Mouse (Mus musculus) thymus, postnatal 0 days (tissue): ENCODE data around the gene Slc10a7. TPM values are rescaled to one million over a fixed set of nuclear protein-coding genes. Genes with fewer than 3 reads are reported as not detected.
"Not testable (repeated sequence)": the region's sequence is repeated elsewhere in the genome, so short reads cannot be mapped to it uniquely, and the experiment has no call there.

Source experiments
- DNase-seq: peaks from one replicate; pipeline ENCODE4 v3.0.0-alpha.2; 2015; ENCODE audit warnings: low spot score
- polyA plus RNA-seq: library from polyadenylated mRNA; unstranded; fragments of >200 nt; fragmentation: Nextera tagmentation; extraction: Ambion mirVana; gene quantifications from 2 replicates; pipeline ENCODE4 v1.2.1, GENCODE M21; 2015

Gene Slc10a7
- polyA plus RNA-seq, 1 experiment from 2014 or later: 13.7 TPM

DNA sequence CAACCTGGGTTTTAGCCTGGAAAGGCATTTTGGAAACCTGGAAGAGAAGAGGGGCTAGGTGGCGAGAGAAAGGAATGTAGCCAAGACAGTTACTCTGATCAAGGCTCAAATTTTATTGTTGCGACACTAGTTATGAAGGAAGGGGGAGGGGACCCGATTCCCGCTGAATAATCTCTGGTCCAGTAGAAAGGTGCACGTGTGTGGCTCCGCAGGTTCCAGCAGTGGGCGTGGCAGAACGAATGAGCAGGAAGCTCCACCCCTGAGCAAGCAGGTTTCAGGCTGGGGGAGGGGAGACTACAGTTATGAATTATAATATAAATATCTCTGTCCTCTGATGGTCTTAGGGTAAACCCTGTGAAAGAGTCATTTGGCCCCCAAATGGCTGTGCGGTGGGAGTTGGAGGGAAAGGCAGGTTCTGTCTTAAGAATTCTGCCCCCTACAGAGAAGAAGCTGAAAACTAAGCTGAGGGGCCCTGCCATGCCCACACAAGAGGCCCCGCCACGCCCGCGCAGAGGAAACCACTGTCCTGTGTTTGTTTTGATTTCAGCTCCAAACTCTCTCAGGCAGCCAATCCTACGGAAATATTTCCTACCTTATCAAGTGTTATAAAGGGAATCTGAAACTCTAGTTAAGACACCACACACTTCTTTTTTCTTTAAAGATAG is 36.1 kb downstream of the Slc10a7 start:
- DNase-seq: not testable (repeated sequence)

DNA sequence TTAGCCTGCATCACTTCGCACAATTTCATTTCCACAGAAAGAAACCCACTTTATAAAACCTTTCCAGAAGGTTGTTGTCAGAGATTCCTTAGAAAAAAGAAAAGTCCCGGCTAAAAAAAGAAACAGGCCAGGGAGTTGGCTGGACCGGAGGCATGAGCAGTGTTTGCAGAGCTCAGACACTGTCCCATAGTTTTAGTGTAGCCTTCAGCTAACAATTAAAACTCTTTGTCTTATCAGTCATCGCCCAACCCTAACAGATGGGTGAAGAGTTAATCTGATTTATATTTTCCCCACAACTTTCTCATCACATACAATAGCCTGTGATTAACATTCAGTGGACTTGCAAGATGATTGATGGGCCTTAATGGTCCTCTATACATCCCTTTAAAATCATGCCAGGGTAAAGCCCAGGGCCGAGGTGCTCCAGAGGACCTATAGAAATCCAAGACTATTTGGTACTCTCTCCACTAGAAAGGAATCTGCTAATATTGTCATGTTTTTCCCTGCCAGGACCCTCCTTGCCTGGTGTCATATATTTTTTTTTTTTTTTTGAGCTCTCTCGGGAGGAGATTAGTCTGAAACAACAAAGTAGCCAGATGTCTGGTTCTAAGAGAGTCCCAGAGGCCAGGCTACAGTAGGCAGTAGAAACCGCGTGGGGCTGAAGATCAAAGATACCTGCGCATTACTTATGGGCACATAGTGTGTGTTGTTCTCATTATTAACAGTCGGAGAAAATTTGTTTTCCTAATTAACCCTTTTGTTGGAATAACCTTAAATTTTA is 41.0 kb downstream of the Slc10a7 start:
- DNase-seq: no peak

DNA sequence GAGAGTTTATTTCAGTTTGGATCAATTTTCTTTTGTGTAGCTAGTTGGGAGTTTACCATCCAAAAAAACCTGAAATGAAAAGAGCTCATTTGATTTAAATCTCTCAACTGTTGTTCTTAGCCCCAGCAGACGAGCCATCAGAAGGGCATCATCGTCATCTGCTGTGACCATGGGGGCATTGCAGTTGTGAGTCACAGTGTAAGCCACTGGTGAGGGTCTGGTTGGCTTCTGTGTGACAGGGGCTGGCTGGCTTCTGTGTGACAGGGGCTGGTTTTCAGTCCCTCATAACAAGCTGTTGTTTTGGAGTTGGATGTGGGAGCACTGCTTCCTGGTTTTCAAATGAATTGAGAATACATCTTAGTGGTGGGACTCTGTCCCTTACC is 41.6 kb downstream of the Slc10a7 start:
- DNase-seq: no peak

DNA sequence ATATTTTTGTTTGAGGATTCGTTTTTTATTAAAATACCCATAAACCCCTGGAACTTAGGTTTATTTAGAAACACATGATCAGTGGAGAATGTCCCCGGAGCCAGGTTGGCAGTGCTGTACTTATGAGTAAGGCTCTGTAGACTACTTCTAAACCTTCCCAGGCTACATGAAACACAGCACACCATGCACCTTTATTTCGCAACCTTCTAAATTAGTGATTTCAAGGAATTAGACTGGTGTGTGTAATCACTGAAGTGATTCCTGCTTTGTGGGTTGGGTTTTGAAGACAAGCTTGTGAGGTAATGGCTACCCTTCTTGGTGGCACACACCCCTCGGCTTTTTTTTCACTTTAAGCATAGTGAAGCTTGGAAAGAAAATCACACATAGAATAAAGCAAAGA is 46.7 kb downstream of the Slc10a7 start:
- no peak for DNase-seq

DNA sequence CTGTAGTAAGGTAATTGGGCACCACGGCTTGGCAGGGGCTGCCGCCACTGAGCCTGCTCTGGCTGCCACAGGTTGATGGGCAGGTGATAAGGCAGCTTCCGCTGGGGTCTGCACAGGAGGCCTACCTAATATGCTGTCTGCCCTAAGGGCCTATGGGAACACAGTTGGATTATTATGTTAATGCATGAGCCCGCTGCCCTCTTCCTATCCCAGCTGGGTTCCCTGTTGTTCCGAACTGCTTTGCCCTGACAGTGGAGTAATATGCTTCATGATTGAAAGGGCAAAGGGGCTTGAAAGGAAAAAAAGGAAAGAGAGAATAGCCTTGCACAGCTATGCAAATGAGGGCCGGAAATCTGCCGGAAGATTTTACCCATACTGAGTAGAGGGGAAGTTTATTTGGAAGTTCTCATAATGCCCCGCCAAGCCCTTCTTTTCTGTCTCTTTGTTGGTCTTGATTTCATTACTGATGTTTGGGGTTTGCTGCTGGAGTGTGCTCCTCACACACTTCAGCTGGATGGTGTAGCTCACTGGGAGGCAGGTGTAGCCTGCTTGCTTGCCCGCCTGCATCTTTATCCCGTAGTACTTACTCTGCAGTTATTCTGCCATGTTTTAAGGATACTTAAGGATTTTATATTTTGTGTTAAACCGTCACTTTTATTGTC is 47.8 kb downstream of the Slc10a7 start:
- DNase-seq: no peak

DNA sequence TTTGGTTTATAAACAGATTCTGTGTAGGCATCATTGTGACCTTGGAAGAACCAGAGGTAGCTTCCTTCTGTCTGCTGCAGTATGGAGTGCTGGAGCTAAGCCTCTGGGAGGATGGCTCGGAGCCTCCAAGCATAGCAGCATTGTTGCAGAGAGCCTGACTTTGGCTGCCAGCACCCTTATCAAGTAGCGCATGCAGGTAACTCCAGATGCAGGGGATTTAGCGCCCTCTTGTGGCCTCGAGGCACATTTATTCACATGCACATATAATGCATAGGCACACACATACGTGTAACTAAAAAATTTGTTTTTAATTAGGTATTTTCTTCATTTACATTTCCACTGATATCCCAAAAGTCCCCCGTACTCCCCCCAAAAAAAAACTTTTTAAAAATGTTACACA is 52.5 kb downstream of the Slc10a7 start:
- peak; percentile 4 for DNase-seq

DNA sequence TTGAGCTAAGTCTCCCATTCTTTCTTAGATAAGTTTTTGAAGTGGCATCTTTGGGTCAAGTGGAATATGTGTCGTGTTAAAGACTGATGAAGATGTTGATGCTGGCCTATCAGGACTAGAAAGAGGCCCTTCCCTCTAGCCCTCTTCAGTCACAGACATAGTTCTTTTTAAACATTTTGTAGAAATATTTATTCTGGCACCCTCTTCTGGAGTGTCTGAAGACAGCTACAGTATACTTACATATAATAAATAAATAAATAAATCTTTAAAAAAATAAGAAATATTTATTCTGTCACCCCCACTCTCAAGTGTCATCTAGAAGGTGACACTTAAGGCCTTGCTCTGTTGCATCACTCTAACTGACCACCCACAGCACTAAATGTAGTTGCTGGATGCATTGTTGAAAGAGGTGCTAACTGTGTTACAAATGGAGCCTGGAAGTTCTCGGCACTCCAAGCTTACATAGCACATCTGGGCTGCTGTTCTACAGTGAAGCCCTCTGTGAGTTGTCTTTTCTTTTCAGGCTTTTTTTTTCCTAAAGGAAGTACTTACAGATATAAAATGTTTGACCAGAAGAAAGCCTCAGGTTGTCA is 54.4 kb downstream of the Slc10a7 start:
- DNase-seq: no peak

DNA sequence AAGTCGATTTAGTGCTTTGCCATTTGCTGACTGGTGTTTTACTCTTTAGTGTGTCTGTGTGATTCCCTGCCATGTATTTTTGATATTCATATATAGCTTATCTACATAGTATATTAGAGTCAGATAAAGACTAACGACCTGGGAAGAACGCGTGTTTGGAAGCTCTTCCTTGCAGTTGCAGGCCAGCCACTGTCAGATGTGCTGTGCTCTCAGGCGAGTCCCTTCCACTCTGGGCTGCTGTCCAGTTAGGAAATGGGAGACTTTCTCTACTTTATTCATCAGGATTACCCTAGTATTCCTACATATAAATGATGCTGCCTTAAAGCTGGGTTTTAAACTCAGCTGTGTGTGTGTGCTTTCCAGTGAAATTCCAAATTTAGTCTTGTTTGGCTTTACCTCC is 55.1 kb downstream of the Slc10a7 start:
- DNase-seq: no peak

DNA sequence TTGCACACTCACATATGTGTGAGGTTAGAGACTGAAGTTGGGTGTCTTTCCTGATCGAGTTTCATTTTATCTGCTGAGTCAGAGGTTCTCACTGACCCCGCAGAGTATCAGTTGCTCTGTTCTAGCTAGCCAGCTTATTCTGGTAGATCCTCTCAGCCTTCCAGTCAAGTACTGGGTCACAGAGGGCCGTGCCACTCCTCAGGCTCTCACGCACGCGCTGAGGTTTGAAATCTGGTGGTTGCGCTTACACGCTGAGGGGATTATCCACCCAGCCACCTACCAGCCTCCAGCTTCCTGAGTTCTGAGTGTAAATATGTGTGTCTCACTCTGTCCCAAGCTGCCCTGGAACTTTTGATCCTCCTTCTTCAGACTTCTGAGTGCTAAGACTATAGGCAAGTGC is 59.0 kb downstream of the Slc10a7 start:
- no peak for DNase-seq

DNA sequence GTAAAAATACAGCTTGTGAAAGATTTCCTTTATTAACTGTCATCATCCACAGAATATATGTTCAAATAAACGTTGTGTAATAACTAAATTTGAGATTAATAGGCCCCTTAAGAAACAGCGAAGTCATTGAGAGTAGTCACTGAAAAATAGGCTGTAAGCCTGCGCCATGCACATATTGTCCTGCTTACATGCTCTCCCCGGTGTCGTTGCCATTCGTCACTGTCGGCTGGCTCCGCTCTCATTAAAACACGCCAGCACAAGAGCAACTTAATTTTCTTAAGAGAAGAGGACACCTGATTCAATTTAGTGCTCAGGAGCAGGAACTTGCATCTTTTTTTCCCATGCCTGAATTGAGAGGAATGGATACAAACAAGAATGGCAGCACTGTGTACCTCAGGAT is 62.4 kb downstream of the Slc10a7 start:
- no peak for DNase-seq

DNA sequence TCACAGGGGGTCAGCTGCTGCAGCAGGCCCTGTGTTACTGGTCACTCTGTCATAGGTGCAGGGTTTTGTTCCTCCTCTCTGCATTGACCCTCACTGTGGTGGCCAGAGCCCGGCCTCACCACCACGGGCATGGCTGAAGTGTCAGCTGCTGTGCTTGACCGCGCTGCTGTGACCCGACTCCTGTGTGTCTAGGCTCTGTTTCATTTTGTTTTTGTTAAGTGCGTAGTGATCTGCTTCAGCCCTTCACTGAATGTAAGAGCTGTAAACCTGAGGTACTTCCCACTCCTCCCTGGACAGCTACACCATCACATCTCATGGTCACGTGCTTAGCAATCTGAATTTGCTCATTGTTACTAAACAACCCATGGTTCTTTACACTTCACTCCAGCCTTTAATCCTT is 65.1 kb downstream of the Slc10a7 start:
- DNase-seq: no peak

DNA sequence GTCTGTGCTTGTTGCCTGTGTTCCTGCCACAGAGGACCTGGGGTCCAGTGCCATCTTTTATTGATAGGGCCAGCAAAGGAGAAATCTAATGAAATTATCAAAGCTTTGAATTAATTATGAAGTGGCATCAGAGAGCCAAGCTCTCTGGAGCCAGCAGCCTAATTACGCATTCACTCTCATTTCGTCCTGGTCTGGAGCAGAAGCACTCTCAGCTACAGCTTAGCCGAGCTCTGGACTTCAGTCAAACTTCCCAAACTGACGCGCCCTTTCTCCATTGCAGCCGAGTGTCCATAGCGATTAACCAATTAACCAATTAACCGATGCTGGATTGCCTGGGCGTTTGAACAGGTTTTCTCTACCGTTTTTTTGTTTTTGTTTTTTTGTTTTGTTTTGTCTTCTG is 68.4 kb downstream of the Slc10a7 start:
- DNase-seq: no peak

DNA sequence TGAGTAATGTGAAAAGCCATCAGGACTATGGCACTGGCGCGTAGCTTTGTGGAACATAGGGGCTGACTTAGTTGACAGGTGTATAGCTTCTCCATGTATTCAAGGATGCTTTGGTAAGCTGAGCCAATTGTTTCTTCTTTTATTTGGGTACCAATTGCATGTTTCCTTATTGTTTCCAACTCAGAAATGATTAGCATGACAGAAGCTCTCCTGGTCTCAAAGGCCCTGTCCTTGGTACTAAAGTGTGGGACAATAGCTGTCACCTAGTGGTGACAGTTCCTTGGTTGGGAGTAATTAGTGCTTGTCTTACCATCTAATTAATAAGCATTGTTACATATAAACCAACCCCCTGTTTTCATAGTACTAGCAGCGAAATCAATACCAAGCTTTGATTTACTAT is 68.9 kb downstream of the Slc10a7 start:
- no peak for DNase-seq

DNA sequence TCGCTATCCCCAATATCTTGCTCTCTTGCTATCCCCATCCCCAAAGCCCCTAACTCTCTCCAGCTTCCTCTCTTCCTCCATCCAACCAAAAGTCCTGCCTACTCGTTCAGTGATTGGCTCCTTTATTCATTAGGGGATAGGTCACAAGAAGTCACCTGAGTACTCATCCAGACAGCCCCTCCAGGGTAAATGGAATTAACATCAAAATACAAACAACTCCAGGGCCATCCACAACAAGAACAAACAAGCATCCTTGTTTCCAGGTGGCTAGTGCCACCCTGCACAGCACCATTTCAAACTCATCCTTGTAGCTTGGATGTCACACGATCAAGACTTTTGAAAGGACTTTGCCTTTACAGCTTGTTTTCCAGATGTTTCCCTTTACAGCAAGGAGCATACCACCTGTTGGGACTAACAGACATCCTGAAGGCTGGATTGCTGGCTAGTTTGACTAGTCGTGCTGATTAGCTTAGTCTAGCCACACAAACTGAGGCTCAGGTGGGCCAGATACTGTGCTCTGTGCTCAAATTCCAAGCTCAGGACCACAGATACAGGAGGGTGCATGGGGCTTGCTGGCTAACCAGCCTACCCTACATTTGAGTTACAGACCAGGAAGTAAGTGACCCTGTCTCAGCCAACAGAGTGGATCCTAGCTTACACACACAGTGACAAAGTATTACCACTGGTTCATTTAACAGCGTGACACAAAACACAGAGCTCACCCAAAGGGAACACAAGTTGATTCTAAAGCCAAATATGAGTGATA is 75.0 kb downstream of the Slc10a7 start:
- DNase-seq: no peak

DNA sequence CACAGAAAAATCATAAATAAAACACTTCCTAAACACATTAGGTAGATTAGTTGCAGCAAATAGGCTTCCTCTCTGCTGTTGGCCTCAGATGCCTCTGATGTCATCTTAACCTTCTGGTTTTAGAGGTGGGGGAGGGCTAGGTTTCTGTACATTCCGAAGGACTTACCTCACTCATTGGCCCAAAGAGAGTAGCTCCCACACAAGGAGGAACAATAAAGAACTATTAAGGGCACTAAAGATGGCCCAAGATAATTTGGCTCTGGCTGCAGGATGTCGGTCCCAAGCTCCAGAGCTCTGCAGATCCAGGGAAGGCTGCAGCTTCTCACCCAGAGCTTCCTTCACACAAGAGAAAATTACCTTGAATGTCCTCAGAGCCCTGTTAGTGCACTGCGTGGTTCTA is 75.7 kb downstream of the Slc10a7 start:
- DNase-seq: no peak

DNA sequence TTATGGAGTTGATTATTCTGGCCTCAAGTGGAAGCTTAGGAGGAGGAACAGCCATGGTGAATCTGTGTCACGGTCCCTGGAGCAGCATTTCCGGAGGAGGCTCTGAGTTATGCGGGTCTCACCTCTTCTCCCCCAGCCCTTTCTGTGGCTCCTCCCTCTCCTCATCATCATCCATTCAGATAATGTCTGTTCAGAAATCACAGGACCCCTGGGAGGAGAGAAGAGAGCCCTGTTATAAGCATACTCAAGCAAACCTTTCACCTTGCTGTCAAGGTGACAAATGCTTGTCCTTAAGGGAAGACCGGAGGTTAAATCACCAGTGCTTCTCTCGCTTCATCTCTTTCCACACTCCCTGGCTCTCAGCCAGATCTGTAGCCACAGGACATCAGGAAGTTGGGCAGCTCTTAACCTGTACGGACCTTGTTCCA is 86.3 kb downstream of the Slc10a7 start:
- DNase-seq: no peak

DNA sequence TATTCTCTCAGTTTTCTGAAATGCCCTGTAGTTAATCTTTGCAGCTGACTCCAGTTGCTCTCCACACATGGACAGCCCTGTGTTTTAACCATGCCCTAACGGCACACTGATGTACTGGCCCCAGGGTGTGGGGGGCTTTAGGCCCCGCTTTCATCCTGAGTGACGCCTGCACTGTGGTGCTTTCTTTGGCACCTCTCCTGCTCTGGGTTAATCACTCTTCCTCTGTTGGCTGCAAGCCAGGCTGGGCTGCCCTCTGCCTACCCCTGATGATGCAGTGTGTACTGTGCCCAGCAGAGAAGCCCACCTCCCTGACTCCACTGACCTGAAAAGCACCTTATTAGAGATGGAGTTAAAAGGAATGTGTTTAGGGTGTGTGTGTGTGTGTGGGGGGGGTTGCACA is 89.1 kb downstream of the Slc10a7 start:
- no peak for DNase-seq

DNA sequence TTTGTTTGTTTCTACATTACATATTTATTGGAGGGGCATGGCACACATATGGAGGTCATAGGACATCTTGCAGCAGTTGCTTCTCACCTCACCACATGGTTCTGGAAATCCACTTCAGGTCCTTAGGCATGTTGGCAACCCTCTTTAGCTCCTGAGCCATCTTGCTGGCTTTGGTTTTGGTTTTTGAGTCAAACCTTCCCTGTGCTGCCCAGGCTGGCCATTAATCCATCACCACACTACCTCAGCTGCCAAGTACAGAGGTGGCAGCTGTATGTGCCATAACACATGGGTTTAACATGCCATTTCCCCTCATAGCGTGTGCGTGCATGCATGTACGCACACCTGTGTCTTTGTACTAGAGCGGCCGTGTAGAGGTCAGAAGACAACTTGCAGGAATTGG is 93.9 kb downstream of the Slc10a7 start:
- no peak for DNase-seq

DNA sequence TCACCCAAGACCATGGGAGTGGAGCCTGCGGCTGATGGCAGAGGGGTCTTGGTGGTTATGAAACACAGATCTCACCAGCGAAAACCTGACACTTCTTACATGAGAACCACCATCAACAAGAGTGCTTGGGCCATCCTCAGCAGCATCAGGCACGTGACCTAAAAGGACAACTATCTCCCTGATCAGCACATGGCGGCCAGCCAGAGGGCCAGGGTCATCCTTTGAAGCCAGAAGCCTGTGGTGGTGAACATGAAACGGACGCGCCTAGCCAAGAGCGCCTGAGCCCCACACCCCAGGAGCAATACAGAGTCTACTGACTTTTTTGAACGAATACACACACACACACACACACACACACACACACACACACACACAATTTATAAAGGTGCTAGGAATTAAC is 95.3 kb downstream of the Slc10a7 start:
- DNase-seq: no peak

DNA sequence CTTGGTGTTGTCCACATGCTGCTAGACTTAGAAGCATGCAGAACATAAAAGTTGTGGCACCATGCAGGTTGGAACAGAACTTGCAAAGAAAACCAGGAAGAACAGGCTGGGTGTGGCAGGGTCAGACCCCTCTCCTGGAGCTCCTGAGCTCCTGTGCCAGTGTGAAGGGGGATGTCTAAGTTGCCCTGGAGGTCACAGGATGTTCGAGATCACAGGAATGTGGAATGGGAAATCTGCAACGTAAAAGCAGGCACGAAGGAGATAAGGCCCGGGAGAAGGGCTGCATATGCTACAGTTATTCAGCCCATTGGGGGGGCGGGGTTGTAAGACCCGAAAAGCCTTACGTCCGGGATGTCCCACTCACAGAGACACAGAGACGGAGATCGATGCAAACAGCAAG is 100.2 kb downstream of the Slc10a7 start:
- no peak for DNase-seq

DNA sequence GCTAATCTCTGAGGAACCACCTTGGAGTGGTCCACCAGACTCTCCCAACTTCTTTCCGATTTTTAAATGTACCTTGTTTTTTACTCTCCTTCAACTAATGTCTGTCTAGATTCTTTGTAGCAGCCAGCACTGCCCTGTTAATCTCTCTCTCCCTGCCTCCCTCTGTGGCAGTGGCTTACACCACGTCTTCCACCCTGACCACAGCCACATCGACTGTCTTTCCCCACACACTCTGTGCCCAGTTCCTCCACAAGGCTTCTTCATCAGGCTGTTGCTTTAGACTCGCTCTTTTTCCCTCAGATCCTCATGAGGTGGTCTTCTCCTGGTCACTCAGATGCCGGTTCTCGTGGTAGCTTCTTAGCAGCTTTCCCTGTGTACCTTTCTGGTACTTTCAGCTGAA is 101.9 kb downstream of the Slc10a7 start:
- DNase-seq: no peak

DNA sequence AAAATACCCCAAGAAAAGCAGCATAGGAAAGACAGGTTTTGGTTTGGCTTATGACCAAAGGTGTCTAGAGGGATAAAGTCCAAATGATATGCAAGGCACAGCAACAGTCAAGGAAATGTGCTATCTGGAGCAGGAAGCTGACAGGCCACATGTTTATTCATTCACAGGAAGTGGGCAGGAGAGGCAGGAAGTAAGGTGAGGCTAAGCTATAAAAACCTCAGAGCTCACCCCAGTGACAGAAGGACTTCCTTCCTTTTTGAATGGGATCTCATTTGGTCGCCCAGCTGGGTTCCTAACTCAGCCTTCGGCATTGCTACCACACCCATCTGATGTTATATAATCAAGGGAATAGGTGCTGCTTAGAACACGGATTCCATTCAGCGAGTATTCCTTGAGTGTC is 113.2 kb downstream of the Slc10a7 start:
- DNase-seq: peak; percentile 51
